Mouse (Mus musculus): ENCODE measurements around the gene Mbtd1. TPM values are rescaled to one million over a fixed set of nuclear protein-coding genes. Genes with fewer than 3 reads are reported as not detected.
"Not testable (repeated sequence)": the region's sequence is repeated elsewhere in the genome, so short reads cannot be mapped to it uniquely, and the experiment has no call there.

The Mbtd1 gene
- polyA plus RNA-seq, 1 experiment from 2014 or later: 19.5 TPM

DNA sequence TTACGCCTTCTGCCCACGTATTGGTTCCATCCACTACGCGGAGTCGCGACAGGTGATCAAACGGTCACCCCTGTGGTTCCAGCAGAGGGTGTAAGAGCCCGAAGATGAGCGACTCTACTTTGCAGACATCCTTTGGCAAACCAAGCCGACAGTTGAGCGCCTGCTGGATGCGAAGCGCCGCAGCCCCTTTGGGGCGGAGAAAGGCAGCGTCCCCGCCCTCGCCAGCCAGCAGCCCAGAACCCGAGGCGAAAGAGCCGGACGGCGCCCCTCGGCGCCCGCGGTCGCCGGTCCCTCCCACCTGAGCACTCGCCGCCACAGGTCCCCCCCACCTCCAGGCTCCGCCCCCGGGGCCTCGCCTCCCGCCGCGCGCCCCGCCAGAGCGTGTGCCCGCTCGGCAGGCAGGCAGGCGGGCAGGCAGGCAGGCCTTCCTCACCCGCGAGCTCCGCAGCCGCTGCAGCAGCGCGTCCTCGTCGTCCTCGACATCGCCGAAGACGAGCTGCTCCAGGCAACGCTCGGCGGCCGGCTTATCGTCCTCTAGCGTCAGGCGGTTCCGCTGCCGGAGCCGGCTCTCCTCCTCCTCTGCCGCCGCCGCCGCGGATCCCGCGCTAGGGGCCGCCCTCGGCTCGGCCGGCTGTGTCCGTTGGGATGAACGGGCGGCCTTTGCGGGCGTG lies 616 bp upstream of the Mbtd1 start:
- Histone ChIP-seq H3K27ac (peak overlapping the region; percentile 86), H3K36me3 (replicated peaks; ENCODE audit: control insufficient read depth, insufficient read depth) (peaks cover 20% of the 10 kb centered on the region), H3K4me3 (replicated peaks; ENCODE audit: low read length) (peak overlapping the region; percentile 98), H3K27me3 (ENCODE audit: control insufficient read depth, insufficient read depth, low read length) (no peaks in the 10 kb centered on the region), H3K9ac (peak overlapping the region; percentile 87), H3K4me2 (replicated peaks) (peak overlapping the region; percentile 75), H3K9me3 (ENCODE audit: control insufficient read depth, low read length) (no peaks in the 10 kb centered on the region), H3K4me1 (replicated peaks; ENCODE audit: control insufficient read depth, insufficient read depth, low read length) (peaks cover 39% of the 10 kb centered on the region)
- WGBS: 0% methylated on average over 67 of the region's 81 CpGs
- DNase-seq (ENCODE audit: low spot score): peak; percentile 61
- peak; percentile 39 for ATAC-seq (ENCODE audit: low FRiP score)

GRCm38 (mm10) chr11:93886411-93887079 lies 893 bp downstream of the Mbtd1 start:
- H3K27ac ChIP-seq: peak overlapping the region; percentile 86
- DNase-seq (ENCODE audit: low spot score) (peak; percentile 37), ATAC-seq (ENCODE audit: low FRiP score) (no peak)
- H3K4me2 ChIP-seq (replicated peaks): peak overlapping the region; percentile 90
- no peaks in the 10 kb centered on the region for H3K27me3 ChIP-seq (ENCODE audit: control insufficient read depth, insufficient read depth, low read length)
- H3K4me3 ChIP-seq (replicated peaks; ENCODE audit: low read length): peak overlapping the region; percentile 98
- H3K4me1 ChIP-seq (replicated peaks; ENCODE audit: control insufficient read depth, insufficient read depth, low read length): peaks cover 39% of the 10 kb centered on the region
- peaks cover 7% of the 10 kb centered on the region for H3K36me3 ChIP-seq (replicated peaks; ENCODE audit: control insufficient read depth, insufficient read depth)
- WGBS: under 1% methylated on average over 27 of the region's 34 CpGs
- peak overlapping the region; percentile 87 for H3K9ac ChIP-seq
- no peaks in the 10 kb centered on the region for H3K9me3 ChIP-seq (ENCODE audit: control insufficient read depth, low read length)

DNA sequence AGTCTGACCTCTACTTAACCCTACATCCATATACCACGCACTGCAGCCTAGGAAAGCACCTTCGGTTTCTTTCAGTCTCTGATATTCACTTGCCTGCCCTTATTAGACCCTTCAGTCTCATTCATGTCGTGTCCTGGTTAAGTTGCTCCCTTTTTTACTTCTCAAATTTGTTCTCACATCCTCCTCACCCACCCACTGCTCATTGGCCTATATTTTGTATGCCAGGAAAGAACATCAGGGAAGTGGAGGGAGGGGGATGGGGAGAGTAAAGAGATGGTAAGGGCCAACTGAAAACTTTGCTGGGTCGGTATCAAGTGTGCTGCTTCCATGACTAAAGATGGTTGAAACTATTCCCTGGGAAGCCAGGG lies 1.4 kb downstream of the Mbtd1 start:
- Histone ChIP-seq H3K36me3 (replicated peaks; ENCODE audit: control insufficient read depth, insufficient read depth) (peaks cover 8% of the 10 kb centered on the region), H3K9me3 (ENCODE audit: control insufficient read depth, low read length) (no peaks in the 10 kb centered on the region), H3K27me3 (ENCODE audit: control insufficient read depth, insufficient read depth, low read length) (no peaks in the 10 kb centered on the region), H3K4me1 (replicated peaks; ENCODE audit: control insufficient read depth, insufficient read depth, low read length) (peaks cover 39% of the 10 kb centered on the region), H3K4me2 (replicated peaks) (peak overlapping the region; percentile 90), H3K9ac (peak overlapping the region; percentile 87), H3K27ac (no peak overlapping the region), H3K4me3 (replicated peaks; ENCODE audit: low read length) (peak overlapping the region; percentile 98)
- no peak for ATAC-seq (ENCODE audit: low FRiP score)
- 5% methylated on average over 4 of the region's 4 CpGs for WGBS
- no peak for DNase-seq (ENCODE audit: low spot score)

DNA sequence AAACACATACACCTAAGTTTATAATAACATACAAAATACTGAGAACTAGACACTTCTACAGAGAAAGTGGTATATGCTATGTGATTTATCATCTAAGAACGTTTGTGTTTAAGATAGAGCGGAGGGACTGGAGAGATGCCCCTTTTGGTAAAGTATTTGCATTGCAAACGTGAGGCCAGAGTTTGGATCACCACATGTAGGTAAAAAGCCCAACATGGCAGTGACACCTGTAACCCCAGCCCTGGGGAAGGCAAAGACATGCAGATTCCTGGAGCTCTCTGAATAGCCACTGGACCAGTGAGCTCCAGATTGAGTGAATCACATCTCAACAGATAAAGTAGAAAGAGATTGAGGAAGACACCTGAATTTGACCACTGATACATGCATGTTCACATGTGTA lies 12.1 kb downstream of the Mbtd1 start:
- Histone ChIP-seq H3K4me3 (replicated peaks; ENCODE audit: low read length) (no peak overlapping the region), H3K4me1 (replicated peaks; ENCODE audit: control insufficient read depth, insufficient read depth, low read length) (no peaks in the 10 kb centered on the region), H3K9ac (no peak overlapping the region), H3K36me3 (replicated peaks; ENCODE audit: control insufficient read depth, insufficient read depth) (peaks cover 13% of the 10 kb centered on the region; the same call in 1 of the 2 replicates), H3K9me3 (ENCODE audit: control insufficient read depth, low read length) (no peaks in the 10 kb centered on the region), H3K27me3 (ENCODE audit: control insufficient read depth, insufficient read depth, low read length) (no peaks in the 10 kb centered on the region), H3K27ac (no peak overlapping the region), H3K4me2 (replicated peaks) (no peak overlapping the region)
- WGBS: 83% methylated on average over 3 of the region's 3 CpGs
- ATAC-seq (ENCODE audit: low FRiP score) (no peak), DNase-seq (ENCODE audit: low spot score) (no peak)

DNA sequence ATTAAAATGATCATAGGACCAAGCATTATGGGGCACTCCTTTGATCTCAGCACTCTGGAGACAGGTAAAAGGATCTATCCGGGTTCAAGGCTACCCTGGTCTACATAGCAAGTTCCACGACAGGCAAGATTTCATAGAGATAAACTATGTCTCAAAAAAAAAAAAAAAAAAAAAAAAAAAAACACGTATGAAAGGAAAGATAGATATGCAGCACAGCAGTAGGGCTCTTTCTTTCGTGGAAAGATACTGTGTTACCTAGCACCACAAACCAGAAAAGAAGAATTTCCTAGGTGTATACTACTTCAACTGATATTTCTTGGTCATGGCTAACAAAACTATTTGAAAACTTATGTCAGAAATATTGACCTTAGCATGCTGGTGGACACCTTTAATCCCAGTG lies 21.2 kb downstream of the Mbtd1 start:
- Histone ChIP-seq H3K4me2 (replicated peaks) (no peak overlapping the region), H3K4me1 (replicated peaks; ENCODE audit: control insufficient read depth, insufficient read depth, low read length) (no peaks in the 10 kb centered on the region), H3K9me3 (ENCODE audit: control insufficient read depth, low read length) (no peaks in the 10 kb centered on the region), H3K4me3 (replicated peaks; ENCODE audit: low read length) (no peak overlapping the region), H3K36me3 (replicated peaks; ENCODE audit: control insufficient read depth, insufficient read depth) (peaks cover 68% of the 10 kb centered on the region), H3K9ac (no peak overlapping the region), H3K27me3 (ENCODE audit: control insufficient read depth, insufficient read depth, low read length) (no peaks in the 10 kb centered on the region), H3K27ac (no peak overlapping the region)
- ATAC-seq (ENCODE audit: low FRiP score) (no peak), DNase-seq (ENCODE audit: low spot score) (no peak)
- 95% methylated on average over 4 of the region's 4 CpGs for WGBS

DNA sequence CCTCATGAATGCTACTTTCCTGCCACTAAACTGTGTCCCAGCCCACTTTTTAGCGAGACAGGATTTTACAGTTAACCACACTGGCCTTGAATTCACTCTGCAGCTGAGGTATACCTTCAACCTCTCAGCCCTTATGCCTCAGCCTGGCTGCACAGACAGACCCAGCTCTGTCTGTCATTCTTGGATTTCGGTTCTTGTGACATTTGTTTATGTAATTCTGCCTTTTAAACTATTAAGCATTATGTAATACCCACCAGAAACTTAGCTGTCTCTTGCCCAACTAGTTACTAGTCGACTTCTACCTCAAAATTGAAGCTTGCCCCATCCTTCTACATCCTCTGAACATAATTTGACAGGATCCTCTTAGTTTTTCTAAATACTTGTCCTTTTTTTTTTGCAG lies 22.2 kb downstream of the Mbtd1 start:
- Histone ChIP-seq H3K36me3 (replicated peaks; ENCODE audit: control insufficient read depth, insufficient read depth) (peaks cover 77% of the 10 kb centered on the region), H3K9me3 (ENCODE audit: control insufficient read depth, low read length) (no peaks in the 10 kb centered on the region), H3K4me2 (replicated peaks) (no peak overlapping the region), H3K4me3 (replicated peaks; ENCODE audit: low read length) (no peak overlapping the region), H3K9ac (no peak overlapping the region), H3K27me3 (ENCODE audit: control insufficient read depth, insufficient read depth, low read length) (no peaks in the 10 kb centered on the region), H3K4me1 (replicated peaks; ENCODE audit: control insufficient read depth, insufficient read depth, low read length) (no peaks in the 10 kb centered on the region), H3K27ac (no peak overlapping the region)
- DNase-seq (ENCODE audit: low spot score) (no peak), ATAC-seq (ENCODE audit: low FRiP score) (no peak)
- WGBS: 91% methylated on average over 3 of the region's 3 CpGs

GRCm38 (mm10) chr11:93908829-93909228 lies 23.2 kb downstream of the Mbtd1 start:
- Histone ChIP-seq H3K9me3 (ENCODE audit: control insufficient read depth, low read length) (no peaks in the 10 kb centered on the region), H3K27me3 (ENCODE audit: control insufficient read depth, insufficient read depth, low read length) (no peaks in the 10 kb centered on the region), H3K4me3 (replicated peaks; ENCODE audit: low read length) (no peak overlapping the region), H3K9ac (no peak overlapping the region), H3K4me1 (replicated peaks; ENCODE audit: control insufficient read depth, insufficient read depth, low read length) (no peaks in the 10 kb centered on the region), H3K27ac (no peak overlapping the region), H3K4me2 (replicated peaks) (no peak overlapping the region), H3K36me3 (replicated peaks; ENCODE audit: control insufficient read depth, insufficient read depth) (peaks cover 86% of the 10 kb centered on the region)
- ATAC-seq (ENCODE audit: low FRiP score): no peak
- no peak for DNase-seq (ENCODE audit: low spot score)
- WGBS: 94% methylated on average over 9 of the region's 9 CpGs

DNA sequence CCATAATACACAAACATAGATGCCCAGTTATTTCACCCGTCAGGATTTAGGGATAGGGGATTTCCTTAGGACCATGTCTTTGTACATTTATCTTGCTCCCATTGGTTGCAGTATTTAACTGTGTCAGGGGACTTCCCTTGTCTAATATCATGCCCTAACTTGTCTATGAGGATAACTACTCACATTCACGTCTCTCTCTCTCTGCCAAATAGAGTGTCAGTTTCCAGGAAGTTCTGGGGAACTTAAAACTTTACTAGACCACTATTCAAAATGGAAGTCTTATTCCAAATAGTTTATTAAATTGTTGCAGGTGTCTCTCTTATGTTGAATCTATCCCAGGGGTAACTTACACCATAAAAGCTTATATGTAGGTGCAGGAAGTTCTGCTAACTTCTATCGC lies 26.0 kb downstream of the Mbtd1 start:
- Histone ChIP-seq H3K9ac (no peak overlapping the region), H3K9me3 (ENCODE audit: control insufficient read depth, low read length) (no peaks in the 10 kb centered on the region), H3K27ac (no peak overlapping the region), H3K4me1 (replicated peaks; ENCODE audit: control insufficient read depth, insufficient read depth, low read length) (no peaks in the 10 kb centered on the region), H3K36me3 (replicated peaks; ENCODE audit: control insufficient read depth, insufficient read depth) (peaks cover 94% of the 10 kb centered on the region), H3K4me2 (replicated peaks) (no peak overlapping the region), H3K27me3 (ENCODE audit: control insufficient read depth, insufficient read depth, low read length) (no peaks in the 10 kb centered on the region), H3K4me3 (replicated peaks; ENCODE audit: low read length) (no peak overlapping the region)
- ATAC-seq (ENCODE audit: low FRiP score) (no peak), DNase-seq (ENCODE audit: low spot score) (no peak)
- 93% methylated on average over 3 of the region's 3 CpGs for WGBS

DNA sequence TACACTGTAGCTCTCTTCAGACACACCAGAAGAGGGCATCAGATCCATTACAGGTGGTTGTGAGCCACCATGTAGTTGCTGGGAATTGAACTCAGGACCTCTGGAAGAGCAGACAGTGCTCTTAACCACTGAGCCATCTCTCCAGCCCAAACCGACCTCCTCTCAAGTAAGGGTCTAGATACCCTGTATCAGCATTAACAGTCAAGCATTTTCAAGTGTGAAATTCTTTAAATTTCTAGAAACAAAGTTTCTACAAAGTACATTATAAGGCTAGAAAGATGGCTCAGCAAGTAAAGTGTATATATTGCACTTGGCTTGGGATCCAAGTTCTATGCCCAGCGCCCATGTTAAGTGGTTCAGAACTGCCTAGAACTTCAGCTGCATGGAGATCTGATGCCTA lies 29.4 kb downstream of the Mbtd1 start:
- H3K9me3 ChIP-seq (ENCODE audit: control insufficient read depth, low read length); H3K4me3 ChIP-seq (replicated peaks; ENCODE audit: low read length); H3K4me1 ChIP-seq (replicated peaks; ENCODE audit: control insufficient read depth, insufficient read depth, low read length); H3K9ac ChIP-seq; H3K4me2 ChIP-seq (replicated peaks); ATAC-seq (ENCODE audit: low FRiP score); H3K27me3 ChIP-seq (ENCODE audit: control insufficient read depth, insufficient read depth, low read length); DNase-seq (ENCODE audit: low spot score); H3K27ac ChIP-seq: not testable (repeated sequence)
- H3K36me3 ChIP-seq (replicated peaks; ENCODE audit: control insufficient read depth, insufficient read depth): peaks cover 93% of the 10 kb centered on the region
- WGBS: 94% methylated on average over 2 of the region's 2 CpGs

All from hindbrain, embryonic 14.5 days (tissue).